Mouse (Mus musculus) natural killer cell, adult 2 months (primary cell): ENCODE measurements at regions not wholly inside any gene's neighbourhood (a gene's known extent, or its start where the extent isn't known, plus 50 kb on each side); places are given as distances from the start of the nearest gene placed in this dataset.
A peak's percentile ranks its signal among the peaks of the same experiment; 100 is the strongest.

Experiments
- DNase-seq, 2 experiments: peaks; one replicate each; pipeline ENCODE4 v3.0.0; 2022; ENCODE audit warnings: low spot score in 2 of 2

- DNase-seq = no peak
Observed at GRCm38 (mm10) chr1:51647955-51648354, 169.7 kb upstream of the Nabp1 start.

GRCm38 (mm10) chr1:51644399-51644798 is 166.2 kb upstream of the Nabp1 start:
- DNase-seq = peak; percentile 45 to 69

GRCm38 (mm10) chr1:51643640-51644039 is 165.4 kb upstream of the Nabp1 start:
- DNase-seq = no peak

GRCm38 (mm10) chr1:51638519-51639302 is 160.5 kb upstream of the Nabp1 start:
- no peak for DNase-seq

- DNase-seq = no peak
Observed at GRCm38 (mm10) chr1:51635881-51636515, 157.8 kb upstream of the Nabp1 start.

GRCm38 (mm10) chr1:51633795-51634194 is 155.6 kb upstream of the Nabp1 start:
- no peak for DNase-seq

- DNase-seq = no peak
Observed at GRCm38 (mm10) chr1:51632851-51633250, 154.6 kb upstream of the Nabp1 start.

- no peak for DNase-seq
Observed at GRCm38 (mm10) chr1:51629848-51630247, 151.6 kb upstream of the Nabp1 start.

GRCm38 (mm10) chr1:51628137-51628793 is 150.0 kb upstream of the Nabp1 start:
- DNase-seq = no peak

- no peak for DNase-seq
Observed at GRCm38 (mm10) chr1:51626303-51626702, 148.1 kb upstream of the Nabp1 start.

GRCm38 (mm10) chr1:51625079-51625478 is 146.9 kb upstream of the Nabp1 start:
- no peak for DNase-seq

- no peak for DNase-seq
Observed at GRCm38 (mm10) chr1:51624551-51624950, 146.3 kb upstream of the Nabp1 start.

- no peak for DNase-seq
Observed at GRCm38 (mm10) chr1:51622986-51623385, 144.8 kb upstream of the Nabp1 start.

- no peak for DNase-seq
Observed at GRCm38 (mm10) chr1:51622181-51622862, 144.1 kb upstream of the Nabp1 start.

GRCm38 (mm10) chr1:51621062-51621461 is 142.8 kb upstream of the Nabp1 start:
- no peak for DNase-seq

GRCm38 (mm10) chr1:51617502-51618251 is 139.5 kb upstream of the Nabp1 start:
- DNase-seq = no peak

GRCm38 (mm10) chr1:51616091-51616490 is 137.9 kb upstream of the Nabp1 start:
- no peak for DNase-seq

- peak; percentile 9 to 43 for DNase-seq
Observed at GRCm38 (mm10) chr1:51615523-51615922, 137.3 kb upstream of the Nabp1 start.

GRCm38 (mm10) chr1:51614700-51615099 is 136.5 kb upstream of the Nabp1 start:
- DNase-seq = no peak

- no peak for DNase-seq
Observed at GRCm38 (mm10) chr1:51609295-51609694, 131.1 kb upstream of the Nabp1 start.

- no peak for DNase-seq
Observed at GRCm38 (mm10) chr1:51607437-51607855, 129.2 kb upstream of the Nabp1 start.
